Mouse (Mus musculus) left cerebral cortex, postnatal 36 days (tissue): ENCODE data around the gene Mical2. TPM values are rescaled to one million over a fixed set of nuclear protein-coding genes. Genes with fewer than 3 reads are reported as not detected.

ENCODE experiments used
- DNase-seq, 2 experiments: peaks; one replicate each; pipeline ENCODE4 v3.0.0; 2021 to 2022; ENCODE audit warnings: low spot score in 2 of 2, mixed read lengths in 1 of 2
- intact Hi-C: fragments of 180-260 bp; cut with DNase I; formaldehyde crosslinking; loops from one replicate; pipeline ENCODE4 v1.15.1; 2025
- total RNA-seq, 2 experiments: library from RNA; stranded (reverse); gene quantifications; 2 replicates each; pipeline ENCODE4 v1.2.3; 2021

Gene Mical2
- total RNA-seq, 2 experiments from 2014 or later: 605 to 619 TPM

- no peak for DNase-seq
- intact Hi-C loops: loop anchor here (5.0 kb wide), 1 partner anchor 757 kb away; no protein-coding TSS in a partner anchor
Measured at GRCm38 (mm10) chr7:112375062-112375461, 149.4 kb downstream of the Mical2 start.

- intact Hi-C loops: loop anchor here (2.0 to 5.0 kb wide), 2 partner anchors 493 to 756 kb away; no protein-coding TSS in a partner anchor
- no peak for DNase-seq
Measured at GRCm38 (mm10) chr7:112375900-112376299, 150.2 kb downstream of the Mical2 start.

GRCm38 (mm10) chr7:112376611-112377010, 151.0 kb downstream of the Mical2 start:
- DNase-seq: no peak
- intact Hi-C loops: loop anchor here (2.0 to 5.0 kb wide), 2 partner anchors 492 to 756 kb away; no protein-coding TSS in a partner anchor

- DNase-seq: peak; percentile 68 to 70
- intact Hi-C loops: loop anchor here (2.0 to 5.0 kb wide), 2 partner anchors 491 to 755 kb away; no protein-coding TSS in a partner anchor
Measured at GRCm38 (mm10) chr7:112377314-112377713, 151.7 kb downstream of the Mical2 start.

- no peak for DNase-seq
- intact Hi-C loops: loop anchor here (5.0 kb wide), 1 partner anchor 754 kb away; no protein-coding TSS in a partner anchor
Measured at GRCm38 (mm10) chr7:112378056-112378455, 152.4 kb downstream of the Mical2 start.

GRCm38 (mm10) chr7:112378476-112378875, 152.8 kb downstream of the Mical2 start:
- intact Hi-C loops: loop anchor here (5.0 kb wide), 1 partner anchor 754 kb away; no protein-coding TSS in a partner anchor
- DNase-seq: peak; percentile 73 to 80

- intact Hi-C loops: no loop called here
- no peak for DNase-seq
Measured at GRCm38 (mm10) chr7:112386521-112386920, 160.9 kb downstream of the Mical2 start.

- intact Hi-C loops: no loop called here
- DNase-seq: no peak
Measured at GRCm38 (mm10) chr7:112387876-112388275, 162.2 kb downstream of the Mical2 start.

- DNase-seq: no peak
- intact Hi-C loops: no loop called here
Measured at GRCm38 (mm10) chr7:112388363-112388875, 162.8 kb downstream of the Mical2 start.

- intact Hi-C loops: no loop called here
- no peak for DNase-seq
Measured at GRCm38 (mm10) chr7:112389611-112390251, 164.1 kb downstream of the Mical2 start.

GRCm38 (mm10) chr7:112390252-112390936, 164.7 kb downstream of the Mical2 start:
- intact Hi-C loops: no loop called here

GRCm38 (mm10) chr7:112390937-112391605, 165.4 kb downstream of the Mical2 start:
- no peak for DNase-seq
- intact Hi-C loops: no loop called here

More at GRCm38 (mm10) chr7:112390252-112390936, 164.7 kb downstream of the Mical2 start:
- DNase-seq: peak in 1 of 2 experiments; percentile 24

GRCm38 (mm10) chr7:112397786-112398185, 172.1 kb downstream of the Mical2 start:
- no peak for DNase-seq
- intact Hi-C loops: no loop called here

- intact Hi-C loops: loop anchor here (5.0 kb wide), 1 partner anchor 468 kb away; no protein-coding TSS in a partner anchor
- no peak for DNase-seq
Measured at GRCm38 (mm10) chr7:112399425-112400170, 173.9 kb downstream of the Mical2 start.

- intact Hi-C loops: loop anchor here (5.0 kb wide), 1 partner anchor 467 kb away; no protein-coding TSS in a partner anchor
- peak; percentile 46 to 64 for DNase-seq
Measured at GRCm38 (mm10) chr7:112400175-112400574, 174.5 kb downstream of the Mical2 start.

GRCm38 (mm10) chr7:112405061-112405460, 179.4 kb downstream of the Mical2 start:
- DNase-seq: no peak
- intact Hi-C loops: no loop called here

GRCm38 (mm10) chr7:112405578-112405977, 179.9 kb downstream of the Mical2 start:
- intact Hi-C loops: no loop called here
- no peak for DNase-seq

- intact Hi-C loops: no loop called here
- DNase-seq: peak in 1 of 2 experiments; percentile 8
Measured at GRCm38 (mm10) chr7:112407597-112407996, 181.9 kb downstream of the Mical2 start.

- DNase-seq: no peak
- intact Hi-C loops: no loop called here
Measured at GRCm38 (mm10) chr7:112409991-112410390, 184.3 kb downstream of the Mical2 start.
